Mouse (Mus musculus) MEL (cell line): ENCODE data around the gene Sec24c. TPM values are rescaled to one million over a fixed set of nuclear protein-coding genes. Genes with fewer than 3 reads are reported as not detected.

Experiments used
- CHD1 ChIP-seq: IDR thresholded peaks from 2 replicates; pipeline ENCODE4 v1.6.1; 2012; ENCODE audit warnings: low read depth, mild to moderate bottlenecking, inconsistent platforms, low read length, improper control_type of control experiment
- E2F4 ChIP-seq: IDR thresholded peaks from 2 replicates; pipeline ENCODE4 v1.6.1; 2011; ENCODE audit warnings: low read depth, low read length, improper control_type of control experiment, borderline replicate concordance
- ELF1 ChIP-seq: IDR thresholded peaks from 2 replicates; pipeline ENCODE4 v1.6.1; 2014; ENCODE audit warnings: low read depth, mild to moderate bottlenecking, inconsistent platforms, low read length, improper control_type of control experiment, moderate library complexity
- GABPA ChIP-seq: IDR thresholded peaks from 2 replicates; pipeline ENCODE4 v1.6.1; 2012; ENCODE audit warnings: low read depth, mild to moderate bottlenecking, inconsistent platforms, low read length, improper control_type of control experiment, moderate library complexity
- GATA1 ChIP-seq: IDR thresholded peaks from 2 replicates; pipeline ENCODE4 v1.6.1; 2011; ENCODE audit warnings: low read depth, low read length, improper control_type of control experiment
- HCFC1 ChIP-seq: IDR thresholded peaks from 2 replicates; pipeline ENCODE4 v1.6.1; 2012; ENCODE audit warnings: low read depth, mild to moderate bottlenecking, inconsistent platforms, low read length, improper control_type of control experiment, moderate library complexity
- MEF2A ChIP-seq: IDR thresholded peaks from 2 replicates; pipeline ENCODE4 v1.6.1; 2014; ENCODE audit warnings: low read depth, mild to moderate bottlenecking, inconsistent platforms, low read length, improper control_type of control experiment; ENCODE audit not compliant: poor library complexity, insufficient replicate concordance, severe bottlenecking; ENCODE audit errors: extremely low read depth
- MYB ChIP-seq: IDR thresholded peaks from 2 replicates; pipeline ENCODE4 v1.6.1; 2011; ENCODE audit warnings: mild to moderate bottlenecking, low read depth, low read length, improper control_type of control experiment
- MYC ChIP-seq: IDR thresholded peaks from 2 replicates; pipeline ENCODE4 v1.6.1; 2011; ENCODE audit warnings: low read depth, mild to moderate bottlenecking, low read length, improper control_type of control experiment, moderate library complexity
- NRF1 ChIP-seq: IDR thresholded peaks from 2 replicates; pipeline ENCODE4 v1.6.1; 2014; ENCODE audit warnings: low read depth, mild to moderate bottlenecking, inconsistent platforms, low read length, improper control_type of control experiment, moderate library complexity; ENCODE audit not compliant: poor library complexity, insufficient read depth, severe bottlenecking
- POLR2A ChIP-seq, 2 experiments: IDR thresholded peaks; 2 replicates each; pipeline ENCODE4 v1.6.1; 2011 to 2012; ENCODE audit warnings: low read length in 2 of 2, mild to moderate bottlenecking in 2 of 2, control low read depth in 1 of 2, improper control_type of control experiment in 1 of 2, low read depth in 1 of 2, moderate library complexity in 1 of 2; ENCODE audit not compliant: control insufficient read depth in 1 of 2, insufficient read depth in 1 of 2, poor library complexity in 1 of 2
- POLR2AphosphoS2 ChIP-seq: IDR thresholded peaks from 2 replicates; pipeline ENCODE4 v1.6.1; 2011; ENCODE audit warnings: low read length, improper control_type of control experiment
- POLR2AphosphoS5 ChIP-seq: IDR thresholded peaks from 2 replicates; pipeline ENCODE4 v1.6.1; 2012; ENCODE audit warnings: low read depth, borderline replicate concordance, mild to moderate bottlenecking, inconsistent platforms, low read length, moderate library complexity, mixed read lengths
- RAD21 ChIP-seq: IDR thresholded peaks from 2 replicates; pipeline ENCODE4 v1.6.1; 2011; ENCODE audit warnings: mild to moderate bottlenecking, low read depth, low read length, improper control_type of control experiment
- RCOR1 ChIP-seq: IDR thresholded peaks from 2 replicates; pipeline ENCODE4 v1.6.1; 2012; ENCODE audit warnings: low read depth, mild to moderate bottlenecking, inconsistent platforms, low read length, improper control_type of control experiment
- SMC3 ChIP-seq: IDR thresholded peaks from 2 replicates; pipeline ENCODE4 v1.6.1; 2011; ENCODE audit warnings: low read depth, low read length, improper control_type of control experiment
- TAL1 ChIP-seq: IDR thresholded peaks from 2 replicates; pipeline ENCODE4 v1.6.1; 2012; ENCODE audit warnings: mild to moderate bottlenecking, inconsistent platforms, low read length, moderate library complexity, mixed read lengths
- TCF12 ChIP-seq: IDR thresholded peaks from 2 replicates; pipeline ENCODE4 v1.6.1; 2014; ENCODE audit warnings: low read depth, mild to moderate bottlenecking, inconsistent platforms, low read length, improper control_type of control experiment, moderate library complexity
- USF1 ChIP-seq: IDR thresholded peaks from 2 replicates; pipeline ENCODE4 v1.6.1; 2014; ENCODE audit warnings: low read depth, mild to moderate bottlenecking, inconsistent platforms, low read length, improper control_type of control experiment, moderate library complexity
- USF2 ChIP-seq, 2 experiments: IDR thresholded peaks; 2 replicates each; pipeline ENCODE4 v1.6.1; 2011 to 2012; ENCODE audit warnings: improper control_type of control experiment in 2 of 2, low read length in 2 of 2, borderline replicate concordance in 1 of 2, inconsistent platforms in 1 of 2, low read depth in 1 of 2, mild to moderate bottlenecking in 1 of 2; ENCODE audit not compliant: insufficient read depth in 1 of 2
- ZC3H11A ChIP-seq: IDR thresholded peaks from 2 replicates; pipeline ENCODE4 v1.6.1; 2012; ENCODE audit warnings: low read depth, mild to moderate bottlenecking, inconsistent platforms, low read length, improper control_type of control experiment
- ZNF384 ChIP-seq: IDR thresholded peaks from 2 replicates; pipeline ENCODE4 v1.6.1; 2012; ENCODE audit warnings: low read depth, mild to moderate bottlenecking, inconsistent platforms, low read length, improper control_type of control experiment
- polyA plus RNA-seq, 2 experiments: library from polyadenylated mRNA; stranded (reverse) in 1 of 2; unstranded in 1 of 2; fragments of >175 nt in 1 of 2; fragments of >200 nt in 1 of 2; gene quantifications; 2 replicates each; pipeline versions ENCODE4 v1.2.1 to v1.2.4; 2012; ENCODE audit warnings: low replicate concordance in 2 of 2, low read depth in 1 of 2; ENCODE audit not compliant: insufficient read length in 2 of 2, insufficient read depth in 1 of 2, missing spikeins in 1 of 2
- total RNA-seq: library from RNA; depleted of rRNA; stranded (reverse); fragments of 300-350 nt; gene quantifications from 2 replicates; pipeline ENCODE4 v1.2.3, GENCODE M21; 2012

Sec24c gene
- total and polyA plus RNA-seq, 3 experiments = 83.9 to 263 (median 121) TPM

GRCm38 (mm10) chr14:20730853-20731602 lies 56.9 kb downstream of the Sec24c start (continued):
- TF ChIP-seq RCOR1 (peak; percentile 70), NRF1 (no peak), POLR2AphosphoS2 (peak; percentile 84), ZNF384 (0 out of 2 replicates have a peak, but pooled peaks have one; percentile 32), TCF12 (peak; percentile 94), MEF2A (peak; percentile 61; the same call in 1 of the 2 replicates), USF2 (IDR thresholded peaks at IDR 0.05; ENCODE audit: borderline replicate concordance in 1 of 2, insufficient read depth in 1 of 2, low read depth in 1 of 2, low read length in 2 of 2) (0 out of 4 replicates have a peak, but pooled peaks of 1 of the 2 experiments have one; percentile 39), POLR2AphosphoS5 (no peak), CHD1 (no peak), TAL1 (peak; percentile 7; the same call in 1 of the 2 replicates), ZC3H11A (no peak), E2F4 (no peak), POLR2A (IDR thresholded peaks at IDR 0.05; ENCODE audit: control insufficient read depth in 1 of 2, insufficient read depth in 1 of 2, low read depth in 1 of 2, low read length in 2 of 2, poor library complexity in 1 of 2) (peak in 1 of 2 experiments; percentile 53; a peak in 2 of 4 replicates), RAD21 (no peak), GATA1 (peak; percentile 86), MYB (peak; percentile 99), USF1 (peak; percentile 81), HCFC1 (peak; percentile 44; the same call in 1 of the 2 replicates), GABPA (no peak), ELF1 (no peak), MYC (peak; percentile 51; the same call in 1 of the 2 replicates), SMC3 (no peak)
